Mouse (Mus musculus): Measurements from ENCODE around the gene Dnaja4. TPM values are rescaled to one million over a fixed set of nuclear protein-coding genes. Genes with fewer than 3 reads are reported as not detected.

The Dnaja4 gene
- total and polyA plus RNA-seq, 3 experiments, result 0.16 to 18.6 TPM; not detected in 1

- peaks cover 15% of the 10 kb centered on the region for H3K27me3 ChIP-seq (ENCODE audit: insufficient read depth, low read length)
- TF ChIP-seq CTCF (IDR thresholded peaks at IDR 0.05; ENCODE audit: low read depth, low read length) (no peak), GATA1 (IDR thresholded peaks at IDR 0.05; ENCODE audit: borderline replicate concordance, low read length) (no peak), GATA2 (IDR thresholded peaks at IDR 0.05; ENCODE audit: borderline replicate concordance, low read depth, low read length) (no peak)
Measured at GRCm38 (mm10) chr9:54752944-54753295, 54.2 kb downstream of the Dnaja4 start.

GRCm38 (mm10) chr9:54759592-54759991 is 60.9 kb downstream of the Dnaja4 start:
- H3K4me3 ChIP-seq (ENCODE audit: low read depth, low read length), result no peak overlapping the region
- no peak for TF ChIP-seq POLR2AphosphoS5 (IDR thresholded peaks at IDR 0.05; ENCODE audit: insufficient replicate concordance, low read depth, low read length)
- DNase-seq (ENCODE audit: low spot score) (no peak), ATAC-seq (ENCODE audit: extremely low read depth, insufficient number of reproducible peaks, low FRiP score, poor library complexity, severe bottlenecking) (no peak)
- H3K27me3 ChIP-seq (ENCODE audit: insufficient read depth, low read length), result peaks cover 32% of the 10 kb centered on the region
- no peaks in the 10 kb centered on the region for H3K9me3 ChIP-seq (replicated peaks)
- no peaks in the 10 kb centered on the region for H3K36me3 ChIP-seq (replicated peaks)
- no peaks in the 10 kb centered on the region for H3K4me1 ChIP-seq (ENCODE audit: insufficient read depth, low read depth, low read length)

More at GRCm38 (mm10) chr9:54752944-54753295, 54.2 kb downstream of the Dnaja4 start:
- Histone ChIP-seq H3K9me3 (replicated peaks) (no peaks in the 10 kb centered on the region), H3K36me3 (replicated peaks) (no peaks in the 10 kb centered on the region), H3K4me3 (ENCODE audit: low read depth, low read length) (no peak overlapping the region), H3K4me1 (ENCODE audit: insufficient read depth, low read depth, low read length) (peaks cover 6% of the 10 kb centered on the region; the same call in 1 of the 2 replicates)
- ATAC-seq (ENCODE audit: extremely low read depth, insufficient number of reproducible peaks, low FRiP score, poor library complexity, severe bottlenecking) (no peak), DNase-seq (ENCODE audit: low spot score) (no peak)

GRCm38 (mm10) chr9:54764091-54764490 is 65.4 kb downstream of the Dnaja4 start:
- peaks cover 43% of the 10 kb centered on the region for H3K27me3 ChIP-seq (ENCODE audit: insufficient read depth, low read length)
- H3K36me3 ChIP-seq (replicated peaks), result no peaks in the 10 kb centered on the region
- no peak for ATAC-seq (ENCODE audit: extremely low read depth, insufficient number of reproducible peaks, low FRiP score, poor library complexity, severe bottlenecking)
- no peaks in the 10 kb centered on the region for H3K9me3 ChIP-seq (replicated peaks)
- no peak for TF ChIP-seq GATA2 (IDR thresholded peaks at IDR 0.05; ENCODE audit: borderline replicate concordance, low read depth, low read length)
- no peak for TF ChIP-seq TAL1 (conservative IDR thresholded peaks at IDR 0.05; ENCODE audit: low read depth, low read length)
- no peak for TF ChIP-seq POLR2AphosphoS5 (IDR thresholded peaks at IDR 0.05; ENCODE audit: insufficient replicate concordance, low read depth, low read length)
- TF ChIP-seq CTCF (IDR thresholded peaks at IDR 0.05; ENCODE audit: low read depth, low read length), result no peak
- TF ChIP-seq GATA1 (IDR thresholded peaks at IDR 0.05; ENCODE audit: borderline replicate concordance, low read length), result no peak
- H3K4me3 ChIP-seq (ENCODE audit: low read depth, low read length), result no peak overlapping the region
- DNase-seq (ENCODE audit: low spot score), result no peak
- H3K4me1 ChIP-seq (ENCODE audit: insufficient read depth, low read depth, low read length), result no peaks in the 10 kb centered on the region

GRCm38 (mm10) chr9:54764561-54765217 is 66.0 kb downstream of the Dnaja4 start, which contains the start of gene Crabp1:
TSS of gene Crabp1 (plus strand) at chr9:54764748.
- H3K4me1 ChIP-seq (ENCODE audit: insufficient read depth, low read depth, low read length), result no peaks in the 10 kb centered on the region
- no peaks in the 10 kb centered on the region for H3K36me3 ChIP-seq (replicated peaks)
- TF ChIP-seq GATA2 (IDR thresholded peaks at IDR 0.05; ENCODE audit: borderline replicate concordance, low read depth, low read length) (no peak), POLR2AphosphoS5 (IDR thresholded peaks at IDR 0.05; ENCODE audit: insufficient replicate concordance, low read depth, low read length) (no peak), CTCF (IDR thresholded peaks at IDR 0.05; ENCODE audit: low read depth, low read length) (no peak), GATA1 (IDR thresholded peaks at IDR 0.05; ENCODE audit: borderline replicate concordance, low read length) (no peak), TAL1 (conservative IDR thresholded peaks at IDR 0.05; ENCODE audit: low read depth, low read length) (no peak)
- ATAC-seq (ENCODE audit: extremely low read depth, insufficient number of reproducible peaks, low FRiP score, poor library complexity, severe bottlenecking) (no peak), DNase-seq (ENCODE audit: low spot score) (no peak)
- H3K4me3 ChIP-seq (ENCODE audit: low read depth, low read length), result no peak within 1 kb of the TSS
- H3K9me3 ChIP-seq (replicated peaks), result no peaks in the 10 kb centered on the region
- H3K27me3 ChIP-seq (ENCODE audit: insufficient read depth, low read length), result peaks cover 39% of the 10 kb centered on the region

- no peaks in the 10 kb centered on the region for H3K9me3 ChIP-seq (replicated peaks)
- H3K4me3 ChIP-seq (ENCODE audit: low read depth, low read length), result no peak overlapping the region
- H3K36me3 ChIP-seq (replicated peaks), result no peaks in the 10 kb centered on the region
- peaks cover 40% of the 10 kb centered on the region for H3K27me3 ChIP-seq (ENCODE audit: insufficient read depth, low read length)
- no peak for TF ChIP-seq GATA2 (IDR thresholded peaks at IDR 0.05; ENCODE audit: borderline replicate concordance, low read depth, low read length)
- no peak for TF ChIP-seq POLR2AphosphoS5 (IDR thresholded peaks at IDR 0.05; ENCODE audit: insufficient replicate concordance, low read depth, low read length)
- TF ChIP-seq TAL1 (conservative IDR thresholded peaks at IDR 0.05; ENCODE audit: low read depth, low read length), result no peak
- TF ChIP-seq GATA1 (IDR thresholded peaks at IDR 0.05; ENCODE audit: borderline replicate concordance, low read length), result no peak
- TF ChIP-seq CTCF (IDR thresholded peaks at IDR 0.05; ENCODE audit: low read depth, low read length), result no peak
- DNase-seq (ENCODE audit: low spot score), result no peak
- H3K4me1 ChIP-seq (ENCODE audit: insufficient read depth, low read depth, low read length), result no peaks in the 10 kb centered on the region
- ATAC-seq (ENCODE audit: extremely low read depth, insufficient number of reproducible peaks, low FRiP score, poor library complexity, severe bottlenecking), result no peak
Measured at GRCm38 (mm10) chr9:54765336-54766085, 66.8 kb downstream of the Dnaja4 start.

Other genes starting within 250 kb of the Dnaja4 start
- not detected in 2 replicates for gene Dmxl2, start 197.2 kb upstream of the Dnaja4 start, total RNA-seq (2014; fragmentation: Nextera tagmentation)
- 0.11 and 0.23 TPM in 2 replicates for gene Dmxl2, start 197.2 kb upstream of the Dnaja4 start, total RNA-seq (2017)
- gene Dmxl2, start 197.2 kb upstream of the Dnaja4 start, polyA plus RNA-seq (2012), result not detected in 2 replicates
- gene Sh2d7, start 159.9 kb upstream of the Dnaja4 start, total RNA-seq (2014; fragmentation: Nextera tagmentation), result not detected in 2 replicates
- 0.05 and 0.06 TPM in 2 replicates for gene Sh2d7, start 159.9 kb upstream of the Dnaja4 start, total RNA-seq (2017)
- not detected in 2 replicates for gene Sh2d7, start 159.9 kb upstream of the Dnaja4 start, polyA plus RNA-seq (2012)
- not detected in 2 replicates for gene Cib2, start 138.7 kb upstream of the Dnaja4 start, total RNA-seq (2014; fragmentation: Nextera tagmentation)
- gene Cib2, start 138.7 kb upstream of the Dnaja4 start, total RNA-seq (2017), result 0.17 TPM in 1 of 2 replicates, not detected in the other
- 0.04 and 0.08 TPM in 2 replicates for gene Cib2, start 138.7 kb upstream of the Dnaja4 start, polyA plus RNA-seq (2012)
- 76.3 and 79.5 TPM in 2 replicates for gene Idh3a, start 112.5 kb upstream of the Dnaja4 start, total RNA-seq (2014; fragmentation: Nextera tagmentation)
- gene Idh3a, start 112.5 kb upstream of the Dnaja4 start, total RNA-seq (2017), result 60.8 and 71.5 TPM in 2 replicates
- gene Idh3a, start 112.5 kb upstream of the Dnaja4 start, polyA plus RNA-seq (2012), result 20.3 and 21.7 TPM in 2 replicates
- gene Acsbg1, start 37.0 kb upstream of the Dnaja4 start, total RNA-seq (2014; fragmentation: Nextera tagmentation), result 0.34 TPM in 1 of 2 replicates, not detected in the other
- 0.12 and 0.38 TPM in 2 replicates for gene Acsbg1, start 37.0 kb upstream of the Dnaja4 start, total RNA-seq (2017)
- gene Acsbg1, start 37.0 kb upstream of the Dnaja4 start, polyA plus RNA-seq (2012), result 0.02 and 0.03 TPM in 2 replicates
- 55.8 and 67.6 TPM in 2 replicates for gene Wdr61, start 35.6 kb downstream of the Dnaja4 start, total RNA-seq (2014; fragmentation: Nextera tagmentation)
- gene Wdr61, start 35.6 kb downstream of the Dnaja4 start, total RNA-seq (2017), result 109 and 124 TPM in 2 replicates
- 12.5 and 32.6 TPM in 2 replicates for gene Wdr61, start 35.6 kb downstream of the Dnaja4 start, polyA plus RNA-seq (2012)
- gene Crabp1, start 65.9 kb downstream of the Dnaja4 start, total RNA-seq (2014; fragmentation: Nextera tagmentation), result not detected in 2 replicates
- not detected in 2 replicates for gene Crabp1, start 65.9 kb downstream of the Dnaja4 start, total RNA-seq (2017)
- not detected in 2 replicates for gene Crabp1, start 65.9 kb downstream of the Dnaja4 start, polyA plus RNA-seq (2012)
- gene Ireb2, start 164.9 kb downstream of the Dnaja4 start, total RNA-seq (2014; fragmentation: Nextera tagmentation), result 60.7 and 70.9 TPM in 2 replicates
- gene Ireb2, start 164.9 kb downstream of the Dnaja4 start, total RNA-seq (2017), result 46.0 and 47.0 TPM in 2 replicates
- 1.4 and 2.1 TPM in 2 replicates for gene Ireb2, start 164.9 kb downstream of the Dnaja4 start, polyA plus RNA-seq (2012)
- gene Hykk, start 218.4 kb downstream of the Dnaja4 start, total RNA-seq (2014; fragmentation: Nextera tagmentation), result not detected in 2 replicates
- gene Hykk, start 218.4 kb downstream of the Dnaja4 start, total RNA-seq (2017), result 0.06 and 0.16 TPM in 2 replicates
- gene Hykk, start 218.4 kb downstream of the Dnaja4 start, polyA plus RNA-seq (2012), result not detected in 2 replicates

Measured in G1E (cell line).